Mouse (Mus musculus) brain, embryonic 14.5 days (tissue): ENCODE measurements around the gene Chst2.

Experiments
- CTCF ChIP-seq: fragments of 200-500 bp; IDR thresholded peaks from 2 replicates; pipeline ENCODE4 v1.5.1; 2012; ENCODE audit warnings: inconsistent platforms, mild to moderate bottlenecking, moderate library complexity, borderline replicate concordance; ENCODE audit not compliant: insufficient read depth, insufficient read length; ENCODE audit errors: extremely low read depth
- POLR2A ChIP-seq: fragments of 200-500 bp; IDR thresholded peaks from 2 replicates; pipeline ENCODE4 v1.6.1; 2012; ENCODE audit warnings: mild to moderate bottlenecking, inconsistent platforms, borderline replicate concordance; ENCODE audit not compliant: poor library complexity, insufficient read depth, insufficient read length, severe bottlenecking; ENCODE audit errors: extremely low read depth

GRCm38 (mm10) chr9:95365882-95366281 is 40.6 kb downstream of the Chst2 start:
- TF ChIP-seq POLR2A (no peak), CTCF (no peak)
